Mouse (Mus musculus) kidney, embryonic 16.5 days (tissue): Measurements from ENCODE around the gene Alcam. TPM values are rescaled to one million over a fixed set of nuclear protein-coding genes. Genes with fewer than 3 reads are reported as not detected.
A peak's percentile ranks its signal among the peaks of the same experiment; 100 is the strongest.

Experiments used
- ATAC-seq: fragments of 200-750 bp; cut with Nextera tagmentation; 2 replicates; pipeline ENCODE4 v1.8.0; 2017; ENCODE audit warnings: moderate TSS enrichment; ENCODE audit not compliant: low FRiP score, low TSS enrichment
- H3K27ac ChIP-seq: fragments of 300-500 bp; sonication (generic); 2 replicates; pipeline ENCODE4 v1.5.1; 2014; ENCODE audit warnings: low read length
- H3K27me3 ChIP-seq: fragments of 300-500 bp; sonication (generic); 2 replicates; pipeline ENCODE4 v1.6.1; 2014; ENCODE audit warnings: low read length, control low read depth, mixed read lengths; ENCODE audit not compliant: insufficient read depth
- H3K36me3 ChIP-seq: fragments of 300-500 bp; sonication (generic); 2 replicates; pipeline ENCODE4 v1.6.1; 2014; ENCODE audit warnings: low read length, control low read depth, mixed read lengths; ENCODE audit not compliant: insufficient read depth
- H3K4me1 ChIP-seq: fragments of 300-500 bp; sonication (generic); 2 replicates; pipeline ENCODE4 v1.6.1; 2014; ENCODE audit warnings: low read length, control low read depth, mixed read lengths; ENCODE audit not compliant: insufficient read depth
- H3K4me2 ChIP-seq: fragments of 300-500 bp; sonication (generic); replicated peaks from 2 replicates; pipeline ENCODE4 v1.6.1; 2014; ENCODE audit warnings: low read depth, low read length
- H3K4me3 ChIP-seq: fragments of 300-500 bp; sonication (generic); 2 replicates; pipeline ENCODE4 v1.5.1; 2014; ENCODE audit warnings: mild to moderate bottlenecking, low read length
- H3K9ac ChIP-seq: fragments of 300-500 bp; sonication (generic); replicated peaks from 2 replicates; pipeline ENCODE4 v1.6.1; 2014; ENCODE audit warnings: low read length
- H3K9me3 ChIP-seq: fragments of 300-500 bp; sonication (generic); 2 replicates; pipeline ENCODE4 v1.6.1; 2016; ENCODE audit warnings: low read length, control low read depth
- WGBS: fragments of 180-500 bp; shearing (Covaris S2); extraction: QIAGEN DNeasy Blood & Tissue Kit; methylation state at CpG from one replicate; pipeline ENCODE4 v1.1.7; 2014; 5-methylcytosine and 5-hydroxymethylcytosine counted together
- polyA plus RNA-seq: library from polyadenylated mRNA; unstranded; fragments of >200 nt; fragmentation: Nextera tagmentation; extraction: Ambion mirVana; gene quantifications from 2 replicates; pipeline ENCODE4 v1.2.1, GENCODE M21; 2015

Alcam gene
- polyA plus RNA-seq, 1 experiment from 2014 or later: 70.6 TPM

DNA sequence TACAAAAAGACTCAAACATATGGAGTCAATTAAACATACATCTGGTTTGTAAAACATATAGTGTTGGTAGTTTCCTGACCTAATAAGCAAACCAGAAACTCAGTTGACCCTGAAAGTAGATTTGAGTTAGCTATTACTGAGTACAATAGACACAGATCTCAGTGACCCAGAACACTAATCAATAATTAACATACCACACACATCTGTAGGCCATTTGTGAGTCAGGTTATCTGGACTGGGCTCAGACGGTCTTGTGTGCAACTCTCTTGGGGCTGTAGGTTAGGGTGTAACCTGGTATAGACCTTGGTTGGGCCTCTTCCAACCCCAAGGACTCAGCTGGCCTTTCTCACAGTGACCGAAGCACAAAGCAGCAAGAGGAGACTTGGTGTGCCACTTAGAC lies 211.7 kb downstream of the Alcam start:
- H3K36me3 ChIP-seq: no peaks in the 10 kb centered on the region
- no peak overlapping the region for H3K9ac ChIP-seq
- ATAC-seq: peak; percentile 93
- no peaks in the 10 kb centered on the region for H3K9me3 ChIP-seq
- H3K4me2 ChIP-seq: no peak overlapping the region
- no peak overlapping the region for H3K4me3 ChIP-seq
- H3K27ac ChIP-seq: peak overlapping the region; percentile 76
- H3K27me3 ChIP-seq: no peaks in the 10 kb centered on the region
- 58% methylated on average over 2 of the region's 2 CpGs for WGBS
- 0 out of 2 replicates have a peak, but pooled peaks cover 2% of the 10 kb centered on the region for H3K4me1 ChIP-seq

DNA sequence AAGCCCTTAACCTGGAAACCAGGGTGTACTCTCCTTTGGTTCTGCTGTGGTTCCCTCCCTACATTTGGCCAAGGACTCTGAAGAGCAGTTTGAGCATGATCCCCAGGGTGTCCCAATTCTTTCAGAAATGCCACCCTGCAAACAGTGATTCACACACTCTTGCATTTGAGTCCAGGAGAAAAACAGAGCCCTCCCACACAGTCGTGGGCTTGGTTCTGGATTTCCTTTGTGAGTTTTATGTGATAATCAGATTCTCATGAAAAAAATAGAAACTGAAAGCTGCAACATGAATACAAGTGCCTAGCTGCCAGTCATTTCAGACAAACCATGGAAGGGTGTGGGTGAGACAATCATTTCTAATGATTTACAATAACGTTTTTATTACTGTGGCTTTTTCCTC lies 223.9 kb downstream of the Alcam start:
- WGBS: 57% methylated on average over 2 of the region's 2 CpGs
- no peak for ATAC-seq
- H3K4me2 ChIP-seq: no peak overlapping the region
- no peak overlapping the region for H3K9ac ChIP-seq
- no peaks in the 10 kb centered on the region for H3K9me3 ChIP-seq
- H3K4me3 ChIP-seq: no peak overlapping the region
- no peaks in the 10 kb centered on the region for H3K27me3 ChIP-seq
- no peak overlapping the region for H3K27ac ChIP-seq
- no peaks in the 10 kb centered on the region for H3K36me3 ChIP-seq
- H3K4me1 ChIP-seq: no peaks in the 10 kb centered on the region

DNA sequence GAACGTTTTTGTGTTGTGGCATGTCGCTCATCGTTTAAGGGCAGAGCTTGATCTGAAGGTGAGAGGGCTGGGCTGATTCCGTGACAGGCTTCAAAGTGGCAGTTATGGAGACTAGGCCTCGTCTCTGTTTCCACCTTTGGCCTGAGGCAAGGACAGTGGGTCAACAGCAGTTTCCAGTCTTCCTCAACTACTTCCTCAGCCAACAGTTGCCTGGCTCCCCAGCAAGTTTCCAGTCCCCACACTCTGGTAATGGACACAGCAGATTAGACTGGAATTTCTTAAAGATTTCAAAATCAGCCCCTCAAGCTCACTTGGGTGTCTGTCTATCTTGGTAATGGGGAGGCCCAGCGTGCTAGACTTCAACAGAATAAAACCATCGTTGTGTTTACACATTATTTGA lies 224.4 kb downstream of the Alcam start:
- H3K36me3 ChIP-seq: no peaks in the 10 kb centered on the region
- no peak overlapping the region for H3K4me2 ChIP-seq
- 68% methylated on average over 7 of the region's 7 CpGs for WGBS
- ATAC-seq: no peak
- H3K9ac ChIP-seq: no peak overlapping the region
- no peak overlapping the region for H3K27ac ChIP-seq
- H3K4me3 ChIP-seq: no peak overlapping the region
- no peaks in the 10 kb centered on the region for H3K4me1 ChIP-seq
- H3K9me3 ChIP-seq: no peaks in the 10 kb centered on the region
- no peaks in the 10 kb centered on the region for H3K27me3 ChIP-seq

GRCm38 (mm10) chr16:52222896-52223295 lies 231.0 kb downstream of the Alcam start:
- H3K4me3 ChIP-seq: no peak overlapping the region
- H3K9ac ChIP-seq: no peak overlapping the region
- no peak overlapping the region for H3K4me2 ChIP-seq
- no peaks in the 10 kb centered on the region for H3K27me3 ChIP-seq
- 75% methylated on average over 4 of the region's 4 CpGs for WGBS
- H3K9me3 ChIP-seq: no peaks in the 10 kb centered on the region
- H3K36me3 ChIP-seq: no peaks in the 10 kb centered on the region
- H3K27ac ChIP-seq: no peak overlapping the region
- H3K4me1 ChIP-seq: no peaks in the 10 kb centered on the region
- no peak for ATAC-seq

- no peaks in the 10 kb centered on the region for H3K27me3 ChIP-seq
- H3K36me3 ChIP-seq: no peaks in the 10 kb centered on the region
- H3K9me3 ChIP-seq: no peaks in the 10 kb centered on the region
- no peak overlapping the region for H3K27ac ChIP-seq
- no peak overlapping the region for H3K4me3 ChIP-seq
- 18% methylated on average over 2 of the region's 2 CpGs for WGBS
- no peaks in the 10 kb centered on the region for H3K4me1 ChIP-seq
- H3K4me2 ChIP-seq: no peak overlapping the region
- no peak overlapping the region for H3K9ac ChIP-seq
- peak; percentile 74; the same call in 1 of the 2 replicates for ATAC-seq
Measured at GRCm38 (mm10) chr16:52219069-52219468, 234.8 kb downstream of the Alcam start.

GRCm38 (mm10) chr16:52210844-52211606 lies 242.8 kb downstream of the Alcam start:
- H3K4me3 ChIP-seq: no peak overlapping the region
- 76% methylated on average over 8 of the region's 8 CpGs for WGBS
- H3K4me2 ChIP-seq: no peak overlapping the region
- no peak for ATAC-seq
- no peaks in the 10 kb centered on the region for H3K27me3 ChIP-seq
- H3K27ac ChIP-seq: no peak overlapping the region
- H3K9ac ChIP-seq: no peak overlapping the region
- peaks cover 8% of the 10 kb centered on the region; the same call in 1 of the 2 replicates for H3K36me3 ChIP-seq
- H3K9me3 ChIP-seq: no peaks in the 10 kb centered on the region
- H3K4me1 ChIP-seq: no peaks in the 10 kb centered on the region

GRCm38 (mm10) chr16:52200107-52200506 lies 253.8 kb downstream of the Alcam start:
- Histone ChIP-seq H3K27ac (no peak overlapping the region), H3K4me2 (no peak overlapping the region), H3K4me1 (no peaks in the 10 kb centered on the region), H3K27me3 (no peaks in the 10 kb centered on the region), H3K4me3 (no peak overlapping the region), H3K36me3 (peaks cover 25% of the 10 kb centered on the region), H3K9ac (no peak overlapping the region), H3K9me3 (no peaks in the 10 kb centered on the region; the same call in none of the 2 replicates)
- no peak for ATAC-seq
- 92% methylated on average over 7 of the region's 7 CpGs for WGBS
